Comparison of ENCODE assay signal across 15 mouse cellular contexts in the genomic region with DNA sequence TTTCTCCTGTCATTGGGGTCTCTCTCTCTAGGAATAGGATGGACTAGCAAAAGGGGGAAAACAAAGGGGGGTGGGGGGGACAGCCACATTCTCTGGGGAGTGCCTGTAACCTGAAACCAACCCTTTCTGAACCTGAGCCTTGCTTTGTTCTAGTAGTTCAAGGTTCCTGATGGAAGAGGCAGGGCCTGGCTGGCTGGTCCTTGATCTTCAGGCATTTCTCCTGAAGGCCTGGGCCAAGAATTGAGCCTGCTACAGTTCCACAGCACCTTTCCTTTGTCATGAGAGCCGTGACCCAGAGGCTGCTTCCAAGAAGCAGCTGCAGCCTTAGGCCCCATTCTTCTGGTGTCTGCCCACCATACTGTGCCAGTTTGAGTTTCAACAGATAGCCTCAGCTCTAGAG. TPM values are rescaled to one million over a fixed set of nuclear protein-coding genes. Genes with fewer than 3 reads are reported as not detected.
"Had no signal": no experiment of that assay in that cellular context is flagged by ENCODE, and none has a peak within 500 bp of the region (broad histone marks: within the 10 kb centered on the region; RNA-seq: fewer than 3 reads in every experiment).

No protein-coding gene starts in this region.

- H3K27me3 ChIP-seq: limb, embryonic 13.5 days; neural tube, embryonic 12.5 days had no signal

- H3K4me1 ChIP-seq: neural tube, embryonic 12.5 days had no signal

- H3K4me3 ChIP-seq: limb, embryonic 13.5 days; neural tube, embryonic 12.5 days had no signal

- H3K9ac ChIP-seq: limb, embryonic 13.5 days; liver, embryonic 14.5 days; neural tube, embryonic 12.5 days had no signal

- DNase-seq: kidney, adult 8-10 months; layer of hippocampus, adult 9-11 months; layer of hippocampus, postnatal 36 days; lung, adult 18-20 months; lung, postnatal 36 days; midbrain, embryonic 14.5 days; thymus, postnatal 4 days had no signal

- H3K4me2 ChIP-seq: limb, embryonic 13.5 days; neural tube, embryonic 12.5 days had no signal

- H3K27ac ChIP-seq: limb, embryonic 13.5 days; liver, embryonic 14.5 days; neural tube, embryonic 12.5 days; stomach, postnatal 0 days had no signal

- H3K36me3 ChIP-seq: limb, embryonic 13.5 days; neural tube, embryonic 12.5 days had no signal

- ATAC-seq: intestine, postnatal 0 days had no signal

- H3K9me3 ChIP-seq: limb, embryonic 13.5 days; neural tube, embryonic 12.5 days had no signal

RNA-seq across cellular contexts. Expression of gene Ankrd2, which starts 40.3 kb away (rescaled TPM):
- total RNA-seq: layer of hippocampus, postnatal 36 days; megakaryocyte progenitor cell, adult 5-6 weeks; neutrophil, adult 5-6 weeks had no signal

RNA-seq across cellular contexts. Expression of gene Hoga1, which starts 49.9 kb away (rescaled TPM):
- total RNA-seq: neutrophil, adult 5-6 weeks had no signal

RNA-seq across cellular contexts. Expression of gene 4933411K16Rik, which starts 56.6 kb away (rescaled TPM):
- total RNA-seq: megakaryocyte progenitor cell, adult 5-6 weeks; neutrophil, adult 5-6 weeks had no signal
- polyA plus RNA-seq: lung, embryonic 16.5 days; midbrain, embryonic 14.5 days; neural tube, embryonic 12.5 days; stomach, postnatal 0 days had no signal
